Mouse (Mus musculus) T-cell, adult 2 months (primary cell): ENCODE data around the gene Ly6g5c.

Experiments used
- DNase-seq: peaks from one replicate; pipeline ENCODE4 v3.0.0; 2022; ENCODE audit warnings: low spot score

Ly6g5c gene

GRCm38 (mm10) chr17:35108097-35108496, at the start of gene Ly6g5c:
Gene Ly6g5c (plus strand): TSS chr17:35108279.
- no peak for DNase-seq

- DNase-seq = no peak
Observed at GRCm38 (mm10) chr17:35058316-35058715, 49.8 kb upstream of the Ly6g5c start.

GRCm38 (mm10) chr17:35058911-35059892, 48.9 kb upstream of the Ly6g5c start, which contains the start of gene Ddah2:
Gene Ddah2 (plus strand): TSS chr17:35059035.
- peak; percentile 83 for DNase-seq

DNA sequence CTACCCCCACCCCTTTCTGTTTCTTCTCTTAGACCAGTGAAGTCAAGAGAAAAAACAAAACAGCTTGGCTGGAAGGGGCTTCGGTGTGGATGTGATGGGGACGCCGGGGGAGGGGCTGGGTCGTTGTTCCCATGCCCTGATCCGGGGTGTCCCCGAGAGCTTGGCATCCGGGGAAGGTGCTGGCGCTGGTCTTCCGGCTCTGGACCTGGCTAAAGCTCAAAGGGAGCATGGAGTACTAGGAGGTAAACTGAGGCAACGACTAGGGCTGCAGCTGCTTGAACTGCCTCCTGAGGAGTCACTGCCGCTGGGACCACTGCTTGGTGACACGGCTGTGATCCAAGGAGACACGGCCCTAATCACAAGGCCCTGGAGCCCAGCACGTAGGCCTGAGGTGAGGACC, 48.0 kb upstream of the Ly6g5c start:
- DNase-seq = no peak

DNA sequence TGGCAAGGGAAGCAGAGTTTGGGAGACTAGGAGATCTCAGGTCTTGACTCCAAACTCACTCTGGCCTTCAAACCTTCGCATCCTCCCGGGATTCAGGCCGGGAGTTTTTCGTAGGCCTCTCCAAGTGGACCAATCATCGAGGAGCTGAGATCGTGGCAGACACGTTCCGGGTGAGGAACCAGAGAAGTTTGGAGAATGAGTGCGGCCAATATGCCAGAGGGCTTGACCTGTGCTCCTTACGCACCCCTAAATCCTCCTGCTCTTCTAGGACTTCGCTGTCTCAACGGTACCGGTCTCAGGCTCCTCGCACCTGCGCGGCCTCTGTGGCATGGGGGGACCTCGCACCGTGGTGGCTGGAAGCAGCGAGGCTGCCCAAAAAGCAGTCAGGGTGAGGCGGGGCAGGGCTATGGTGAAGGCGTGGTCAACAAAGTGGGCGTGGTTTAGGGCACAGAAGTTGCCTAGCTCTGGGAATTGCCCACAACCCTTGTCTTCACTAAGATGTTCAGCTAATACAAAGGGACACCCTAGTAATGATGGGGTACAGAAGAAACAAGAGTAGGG, 47.3 kb upstream of the Ly6g5c start:
- no peak for DNase-seq

DNA sequence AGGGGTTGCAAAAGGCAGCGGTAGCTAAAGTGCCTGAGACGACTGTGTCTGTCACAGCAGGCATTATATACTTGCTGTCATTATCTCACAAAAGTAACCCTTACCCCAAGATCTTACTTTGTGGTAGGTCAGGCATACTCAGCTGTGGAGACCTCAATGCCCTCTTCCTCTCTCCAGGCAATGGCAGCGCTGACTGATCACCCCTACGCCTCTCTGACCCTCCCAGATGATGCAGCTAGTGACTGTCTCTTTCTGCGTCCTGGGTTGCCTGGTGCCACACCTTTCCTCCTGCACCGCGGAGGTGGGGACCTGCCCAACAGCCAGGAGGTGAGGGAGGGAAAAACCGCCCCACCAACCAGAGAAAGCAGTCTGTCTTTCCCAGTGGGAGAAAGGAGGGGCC, 46.8 kb upstream of the Ly6g5c start:
- DNase-seq = no peak

DNA sequence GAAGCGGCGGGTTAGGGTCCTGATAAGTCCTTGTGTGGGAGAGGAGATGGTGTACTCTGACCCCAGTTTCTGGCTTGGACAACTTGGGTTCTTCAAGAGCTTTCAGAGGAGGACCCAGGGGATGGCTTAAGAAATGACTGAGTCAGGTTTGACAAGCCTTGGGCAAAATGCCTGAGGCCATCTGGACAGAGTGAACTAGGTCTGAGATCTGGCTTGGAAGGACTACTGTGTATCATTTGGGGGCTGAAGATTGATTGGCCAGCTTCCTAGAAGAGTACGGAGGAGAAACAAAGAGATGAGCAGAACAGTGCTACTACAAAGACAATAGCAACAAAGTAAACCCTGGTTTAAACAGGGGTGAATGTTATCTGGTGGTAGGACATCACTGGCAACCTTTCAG, 44.6 kb upstream of the Ly6g5c start:
- no peak for DNase-seq

DNA sequence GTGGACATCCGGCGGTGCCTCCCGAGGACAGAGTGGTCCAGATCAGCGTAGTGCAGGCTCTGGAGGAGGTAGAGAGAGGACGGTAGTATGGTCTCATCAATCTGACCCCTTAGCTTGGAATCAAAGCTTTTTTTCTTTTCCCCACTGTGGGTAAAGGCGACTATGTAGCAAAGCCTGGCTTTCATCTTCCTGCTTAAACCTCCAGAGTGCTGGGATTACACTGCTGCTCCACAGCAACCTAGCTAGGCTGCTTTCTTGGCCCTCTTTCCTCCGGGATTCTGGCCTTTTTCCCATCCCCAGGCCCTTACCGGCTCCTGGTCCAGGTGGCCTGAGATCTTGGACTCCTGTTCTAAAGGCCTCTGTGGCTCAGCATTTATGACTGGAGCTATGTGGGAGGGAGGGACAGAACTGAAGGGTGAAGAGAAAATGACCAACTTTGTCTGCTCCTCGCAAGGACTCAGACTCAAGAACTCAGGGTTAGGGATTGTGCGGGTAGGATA, 43.7 kb upstream of the Ly6g5c start:
- no peak for DNase-seq

GRCm38 (mm10) chr17:35064951-35065947, 42.8 kb upstream of the Ly6g5c start, which contains the start of gene Ly6g6c:
Gene Ly6g6c (plus strand): TSS chr17:35065388.
- DNase-seq = no peak

- no peak for DNase-seq
Observed at GRCm38 (mm10) chr17:35066084-35066483, 42.0 kb upstream of the Ly6g5c start, which contains the start of gene Mpig6b. Gene Mpig6b (minus strand): TSS chr17:35066184.

GRCm38 (mm10) chr17:35068213-35068914, 39.7 kb upstream of the Ly6g5c start:
- no peak for DNase-seq

DNA sequence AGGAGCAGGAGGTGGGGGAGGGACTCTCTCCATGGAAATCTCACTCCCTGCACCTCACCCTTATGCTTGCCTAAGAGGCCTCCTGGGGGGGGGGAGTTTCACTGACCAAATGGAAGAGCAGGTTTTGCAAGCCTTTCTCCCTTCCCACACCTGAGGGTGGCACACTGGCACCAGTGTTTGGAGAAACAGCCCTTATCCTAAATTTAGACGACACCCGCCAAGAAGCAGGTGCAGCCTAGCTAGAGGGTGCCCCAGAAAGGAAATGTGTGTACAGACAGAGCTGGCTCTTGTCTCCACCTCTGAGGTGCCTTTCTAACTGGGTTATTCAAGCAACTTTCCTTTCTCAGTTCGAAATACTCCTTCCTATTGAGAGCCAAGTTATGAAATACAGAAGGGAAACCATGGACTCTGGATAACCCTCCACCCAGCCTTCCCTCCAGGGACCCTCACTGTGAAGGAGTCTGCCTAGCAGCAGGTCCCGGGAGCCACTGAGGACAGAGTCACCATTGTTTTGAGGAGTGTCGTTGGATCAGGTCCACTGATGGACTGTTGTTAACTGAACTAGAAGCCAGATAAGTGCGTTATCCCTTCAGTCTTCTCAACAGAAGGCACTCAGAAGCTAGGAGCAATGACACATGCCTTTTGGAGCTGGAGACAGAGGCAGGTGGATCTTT, 37.4 kb upstream of the Ly6g5c start:
- DNase-seq = no peak

GRCm38 (mm10) chr17:35071454-35071853, 36.6 kb upstream of the Ly6g5c start:
- DNase-seq = no peak

DNA sequence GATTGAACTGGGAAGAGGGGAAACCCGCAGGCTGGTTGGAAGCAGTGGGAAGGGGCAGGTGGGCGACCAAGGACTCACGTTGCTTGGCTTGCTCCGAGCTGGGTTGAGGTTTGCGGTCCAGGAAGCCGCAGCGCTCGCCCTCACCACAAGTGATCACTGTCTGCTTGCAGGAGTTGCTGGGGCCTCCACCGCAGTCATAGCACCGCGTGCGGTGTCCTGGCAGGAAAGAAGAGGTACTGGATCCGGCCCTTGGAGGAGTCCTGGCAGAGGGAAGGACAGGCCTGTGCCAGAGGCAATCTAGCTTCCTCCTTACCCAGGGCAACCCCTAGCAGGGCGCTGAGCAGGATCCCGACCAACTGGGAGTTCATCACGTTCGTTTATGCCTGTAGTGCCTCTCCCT, 34.0 kb upstream of the Ly6g5c start:
- no peak for DNase-seq

- no peak for DNase-seq
Observed at GRCm38 (mm10) chr17:35076507-35077176, 31.4 kb upstream of the Ly6g5c start, which contains the start of gene Ly6g6e. Gene Ly6g6e (plus strand): TSS chr17:35076902.

DNA sequence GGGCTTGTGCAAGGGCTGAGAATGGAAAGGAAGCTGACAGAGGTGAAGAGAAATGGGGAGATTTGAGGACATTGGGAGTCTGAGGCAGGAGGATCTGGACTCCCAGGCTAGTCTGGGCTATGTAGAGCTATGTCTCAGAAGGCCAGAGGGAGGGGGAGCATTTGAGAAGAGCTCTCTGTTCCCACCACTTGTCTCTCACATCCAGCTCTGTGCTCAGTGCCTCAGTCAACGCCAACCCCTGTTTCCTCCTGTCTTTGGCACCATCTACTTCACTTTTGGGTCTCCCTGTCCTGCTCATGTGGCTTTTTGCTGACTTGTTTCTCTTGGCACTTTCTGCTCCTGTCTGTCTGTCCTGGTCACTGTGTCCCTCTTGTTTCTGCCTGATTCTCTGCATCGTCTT, 30.8 kb upstream of the Ly6g5c start:
- DNase-seq = no peak

GRCm38 (mm10) chr17:35077786-35078233, 30.3 kb upstream of the Ly6g5c start, which contains the start of gene Ly6g6d:
Gene Ly6g6d (minus strand): TSS chr17:35078065.
- no peak for DNase-seq

- no peak for DNase-seq
Observed at GRCm38 (mm10) chr17:35079778-35080177, 28.3 kb upstream of the Ly6g5c start.

- no peak for DNase-seq
Observed at GRCm38 (mm10) chr17:35080248-35080647, 27.8 kb upstream of the Ly6g5c start.

DNA sequence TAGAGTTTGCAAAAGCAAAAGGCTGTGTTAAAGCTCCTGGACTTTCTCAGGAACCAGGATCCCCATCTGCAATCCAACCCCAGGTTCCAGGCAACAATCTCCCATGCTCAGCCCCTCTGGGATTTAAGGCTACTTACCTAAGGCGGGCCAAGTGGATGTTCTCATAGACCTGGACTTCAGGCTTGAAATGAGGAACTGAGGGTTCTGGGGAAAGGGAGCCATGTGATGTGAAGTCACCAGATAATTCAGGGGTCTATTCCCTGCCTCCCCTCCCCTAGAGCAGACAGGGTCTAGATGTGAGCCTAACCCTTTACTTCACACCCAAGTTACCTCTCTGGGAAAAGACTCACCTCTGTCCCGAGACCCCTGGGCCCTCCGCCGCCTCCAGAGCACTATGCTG, 27.4 kb upstream of the Ly6g5c start:
- DNase-seq = no peak
